Mouse (Mus musculus) spleen, adult 12 weeks (tissue): ENCODE measurements around the gene C2.

Experiments used
- DNase-seq: peaks from one replicate; pipeline ENCODE4 v3.0.0; 2022; ENCODE audit warnings: low spot score

C2 gene

GRCm38 (mm10) chr17:34898160-34898586 lies at the start of gene C2, which contains the start of gene Ehmt2:
Gene C2 (minus strand): TSS chr17:34898265.
Gene Ehmt2 (plus strand): TSS chr17:34898469.
- peak; percentile 58 for DNase-seq

GRCm38 (mm10) chr17:34947606-34948005 lies 49.5 kb upstream of the C2 start:
- no peak for DNase-seq

- DNase-seq: no peak
These were observed 48.5 kb upstream of the C2 start for GRCm38 (mm10) chr17:34946486-34947140.

- DNase-seq: no peak
These were observed 46.3 kb upstream of the C2 start for GRCm38 (mm10) chr17:34944362-34944761.

- DNase-seq: no peak
These were observed 45.2 kb upstream of the C2 start for GRCm38 (mm10) chr17:34943128-34943815.

GRCm38 (mm10) chr17:34941344-34942041 lies 43.4 kb upstream of the C2 start:
- DNase-seq: no peak

- DNase-seq: no peak
These were observed 40.0 kb upstream of the C2 start for GRCm38 (mm10) chr17:34937960-34938505.

GRCm38 (mm10) chr17:34934830-34935229 lies 36.8 kb upstream of the C2 start:
- DNase-seq: no peak

GRCm38 (mm10) chr17:34934031-34934430 lies 36.0 kb upstream of the C2 start:
- no peak for DNase-seq

- DNase-seq: no peak
These were observed 34.2 kb upstream of the C2 start for GRCm38 (mm10) chr17:34932287-34932686.

- peak; percentile 11 for DNase-seq
These were observed 33.7 kb upstream of the C2 start for GRCm38 (mm10) chr17:34931735-34932098.

GRCm38 (mm10) chr17:34931061-34931734 lies 33.1 kb upstream of the C2 start, which contains the start of gene Neu1:
Gene Neu1 (plus strand): TSS chr17:34931253.
- peak; percentile 86 for DNase-seq

- DNase-seq: no peak
These were observed 30.8 kb upstream of the C2 start for GRCm38 (mm10) chr17:34928841-34929240.

- DNase-seq: no peak
These were observed 29.4 kb upstream of the C2 start for GRCm38 (mm10) chr17:34927306-34928019.

- no peak for DNase-seq
These were observed 26.2 kb upstream of the C2 start for GRCm38 (mm10) chr17:34924258-34924657.

- DNase-seq: no peak
These were observed 24.9 kb upstream of the C2 start for GRCm38 (mm10) chr17:34922939-34923338.

- DNase-seq: no peak
These were observed 19.1 kb upstream of the C2 start for GRCm38 (mm10) chr17:34917188-34917587.

- no peak for DNase-seq
These were observed 18.3 kb upstream of the C2 start for GRCm38 (mm10) chr17:34916316-34916715.

- DNase-seq: no peak
These were observed 17.4 kb upstream of the C2 start for GRCm38 (mm10) chr17:34915410-34915831.

- DNase-seq: no peak
These were observed 16.0 kb upstream of the C2 start, which contains the start of gene Slc44a4 for GRCm38 (mm10) chr17:34913930-34914665. Gene Slc44a4 (plus strand): TSS chr17:34914466.

- peak; percentile 77 for DNase-seq
These were observed 13.9 kb upstream of the C2 start for GRCm38 (mm10) chr17:34911945-34912351.
